Mouse (Mus musculus): ENCODE measurements around the gene Lmbrd2.
A peak's percentile ranks its signal among the peaks of the same experiment; 100 is the strongest.
"Not testable (repeated sequence)": the region's sequence is repeated elsewhere in the genome, so short reads cannot be mapped to it uniquely, and the experiment has no call there.

The Lmbrd2 gene

DNA sequence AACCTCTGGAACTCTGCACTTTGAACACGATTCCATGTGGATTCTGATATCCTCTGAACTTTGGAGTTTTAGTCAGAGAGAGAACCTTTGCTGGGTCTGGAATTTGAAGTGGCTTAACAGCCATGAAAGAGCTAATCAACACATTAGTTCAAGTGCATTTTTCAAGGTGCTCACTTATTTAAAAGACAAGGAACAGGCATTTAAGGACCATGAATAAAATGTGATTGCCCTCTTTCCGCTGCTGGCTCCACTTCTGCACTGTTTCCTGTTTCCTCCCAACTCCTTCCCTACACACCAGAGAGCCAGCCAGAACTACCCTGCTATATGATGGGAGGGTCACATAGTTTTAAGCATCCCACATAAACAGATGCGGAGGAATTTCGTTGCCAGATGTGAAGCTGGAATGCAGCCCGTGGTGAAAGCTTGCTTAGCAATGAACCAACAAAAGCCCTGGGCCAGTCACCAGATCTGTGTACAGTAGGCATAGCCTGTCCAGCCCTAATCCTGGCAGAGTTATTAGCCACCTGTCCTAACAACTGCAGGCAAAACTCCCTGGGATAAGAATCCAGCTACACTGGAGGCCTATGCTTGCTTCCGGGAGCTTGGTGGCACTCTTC lies 5.4 kb upstream of the Lmbrd2 start:
- DNase-seq, result no peak

DNA sequence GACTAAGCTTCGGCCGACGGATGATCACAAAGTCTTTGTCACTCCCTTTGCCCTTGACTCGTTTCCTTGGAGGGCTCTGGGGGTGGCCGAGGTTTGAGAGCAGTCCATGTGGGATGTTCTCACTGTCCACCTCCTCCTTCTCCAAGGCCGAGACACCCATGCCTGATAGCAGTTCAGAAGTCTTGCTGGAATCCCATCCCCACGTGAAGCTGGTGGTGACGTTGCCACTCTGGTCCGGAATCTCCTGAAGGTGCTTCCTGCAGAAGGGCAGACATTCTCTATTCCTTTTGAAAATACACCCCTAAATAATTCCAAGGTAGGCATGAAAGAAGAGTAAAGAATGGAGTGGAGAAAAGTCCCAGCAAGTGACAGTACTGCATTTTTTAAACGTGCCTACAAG lies 903 bp upstream of the Lmbrd2 start:
- no peak for DNase-seq

DNA sequence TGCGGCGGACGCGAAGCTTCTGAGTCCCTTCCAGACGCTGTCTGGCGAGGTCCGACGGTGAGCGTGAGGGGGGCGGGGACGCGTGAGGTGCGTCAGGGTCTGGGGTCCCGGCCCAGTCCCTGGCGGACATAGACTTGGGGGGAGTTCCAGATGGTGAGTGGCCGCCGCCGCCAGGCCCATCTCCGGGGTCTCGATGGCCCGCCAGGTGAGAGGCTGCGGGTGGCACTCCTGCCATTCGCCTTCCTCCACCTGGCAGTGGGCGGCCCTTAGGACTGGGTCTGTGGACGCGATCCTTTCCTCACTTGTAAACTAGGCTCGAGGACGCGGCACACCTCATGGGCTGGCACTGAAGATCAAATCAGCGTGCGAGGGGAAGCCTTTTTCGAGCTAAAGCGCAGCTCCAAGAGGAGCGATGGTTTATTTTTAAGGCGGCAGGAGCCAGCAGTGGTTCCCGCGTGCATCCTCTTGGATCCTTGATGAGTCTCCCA lies 378 bp downstream of the Lmbrd2 start:
- DNase-seq, result peak; percentile 70

DNA sequence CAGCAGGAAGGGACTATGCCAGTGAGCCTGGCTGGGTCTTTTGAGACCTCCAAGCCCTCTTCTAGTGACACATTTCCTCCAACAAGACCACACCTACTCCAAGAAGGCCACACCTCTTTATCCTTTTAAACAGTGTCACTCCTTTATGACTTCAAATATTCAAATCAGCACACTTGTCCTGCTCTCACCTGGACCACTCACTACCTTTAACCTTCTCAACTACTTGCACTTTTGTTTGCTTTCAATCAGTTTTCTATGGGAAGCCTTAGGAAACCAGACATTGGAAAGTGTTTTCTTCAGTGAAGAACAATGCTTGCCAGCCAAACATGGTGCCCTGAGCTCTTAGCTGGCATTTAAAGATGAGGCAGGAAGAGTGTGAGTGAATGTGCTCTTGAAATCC lies 15.0 kb downstream of the Lmbrd2 start, which contains the start of gene Skp2:
Gene Skp2 (minus strand): TSS at position 101 of the 400 bp plus-strand sequence.
- no peak for DNase-seq

DNA sequence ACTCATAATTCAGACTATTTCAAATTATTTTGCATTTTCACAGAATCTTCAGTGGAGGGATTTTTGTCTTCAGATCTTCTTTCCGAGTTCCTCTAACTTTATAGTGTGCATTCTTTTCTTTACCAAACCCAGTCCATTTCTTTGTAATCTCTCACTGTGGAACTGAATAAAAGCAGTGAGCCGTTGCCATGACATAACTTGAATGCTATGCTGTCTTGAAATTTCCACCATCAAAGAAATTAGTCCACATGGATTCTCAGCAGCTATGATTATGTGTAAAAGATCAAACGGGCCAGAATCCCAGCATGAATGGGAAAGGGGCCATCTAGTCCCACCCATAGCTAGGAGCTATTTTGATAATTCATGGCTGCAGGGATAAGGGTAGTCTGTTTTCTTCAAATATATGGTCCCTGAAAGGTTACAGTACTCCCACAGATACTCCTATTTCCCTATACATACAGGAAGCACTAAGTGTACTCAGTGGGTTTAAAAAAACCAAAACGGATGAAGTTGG lies 22.3 kb downstream of the Lmbrd2 start:
- DNase-seq, result no peak

DNA sequence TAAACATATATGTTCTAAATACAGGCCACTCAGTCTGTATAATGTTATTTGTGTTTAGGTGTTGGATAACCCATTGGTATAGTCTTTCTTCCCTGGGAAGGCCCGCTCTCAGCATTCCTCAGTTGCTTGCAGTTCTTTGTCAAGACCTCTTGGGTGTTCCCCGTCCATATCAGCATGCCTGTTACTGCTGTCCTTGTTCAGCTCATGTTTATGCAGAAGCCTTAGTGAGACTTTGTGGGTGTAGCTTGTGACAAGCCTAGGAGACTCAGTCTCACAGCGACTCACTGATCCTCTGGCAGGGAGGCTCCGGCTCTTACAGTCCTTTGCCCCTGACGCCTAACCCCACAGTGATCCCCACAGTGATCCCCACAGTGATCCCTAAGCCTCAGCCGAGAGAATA lies 23.8 kb downstream of the Lmbrd2 start:
- DNase-seq, result no peak

DNA sequence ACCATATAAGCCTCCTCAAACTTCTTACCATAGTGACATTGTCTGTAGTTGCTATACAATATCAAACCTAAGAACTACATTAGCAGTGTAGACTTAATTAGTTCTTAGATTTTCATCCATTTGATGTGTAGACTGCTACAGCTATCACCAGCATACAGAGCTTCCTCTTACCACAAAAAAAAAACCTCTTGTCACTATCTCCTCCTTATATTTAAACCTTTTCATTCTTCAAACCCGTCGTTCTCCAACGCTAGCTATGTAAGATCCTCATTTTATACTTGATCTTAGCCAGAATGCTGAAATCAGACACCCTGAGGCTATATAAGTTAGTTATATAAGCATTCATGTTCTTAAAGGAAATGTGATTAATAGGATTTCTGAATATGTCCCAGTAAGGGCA lies 36.7 kb downstream of the Lmbrd2 start:
- no peak for DNase-seq

DNA sequence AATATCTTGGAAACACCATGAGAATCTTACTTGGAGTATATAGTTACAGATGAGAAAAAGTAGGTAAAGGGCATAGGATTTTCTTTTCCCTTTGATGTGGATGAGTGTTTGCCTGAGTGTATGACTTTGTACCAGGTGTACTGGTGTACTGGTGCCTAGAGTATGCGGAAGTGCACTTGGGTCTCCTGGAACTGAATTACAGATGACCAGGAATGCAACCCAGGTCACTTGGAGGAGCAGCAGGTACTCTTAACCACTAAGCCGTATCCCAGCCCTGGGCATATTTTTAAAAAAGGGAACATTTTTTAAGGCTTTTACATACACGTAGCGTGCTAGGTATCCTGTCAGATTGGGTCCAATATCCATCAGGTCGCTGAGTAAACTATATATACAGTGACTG lies 43.6 kb downstream of the Lmbrd2 start:
- no peak for DNase-seq

DNA sequence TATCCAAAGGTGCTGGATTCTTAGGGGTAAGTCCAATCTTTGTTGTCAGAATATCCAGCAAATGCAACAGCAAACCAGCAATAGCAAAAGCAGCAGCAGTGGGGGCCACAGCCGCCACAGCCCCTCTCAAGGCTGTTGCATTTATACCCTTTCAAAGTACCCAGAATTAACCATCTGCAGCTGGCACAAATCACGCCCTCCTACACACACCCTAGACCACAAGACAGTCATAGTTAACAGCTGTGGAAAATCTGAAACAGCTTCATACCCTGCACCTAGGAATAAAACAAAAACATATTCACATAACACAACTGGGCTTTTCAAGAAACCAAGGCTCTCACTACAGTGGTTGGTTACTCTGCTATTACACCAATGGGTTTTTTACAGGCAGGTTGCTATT lies 49.4 kb downstream of the Lmbrd2 start:
- DNase-seq, result no peak

DNA sequence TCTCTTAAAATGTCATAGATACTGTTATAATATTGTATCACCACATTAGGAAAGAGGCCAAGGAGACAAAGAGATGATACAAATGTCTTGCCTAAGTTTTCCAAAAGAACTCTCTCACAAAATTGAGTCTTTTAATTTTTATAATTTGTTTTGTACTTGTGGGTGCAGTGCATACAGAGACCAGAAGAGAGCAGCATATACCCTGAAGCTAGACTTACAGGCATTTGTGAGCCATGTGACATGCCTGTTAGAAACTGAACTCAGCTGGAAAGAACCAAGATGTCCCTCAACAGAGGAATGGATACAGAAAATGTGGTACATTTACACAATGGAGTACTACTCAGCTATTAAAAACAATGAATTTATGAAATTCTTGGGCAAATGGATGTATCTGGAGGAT lies 52.3 kb downstream of the Lmbrd2 start:
- DNase-seq, result not testable (repeated sequence)

DNA sequence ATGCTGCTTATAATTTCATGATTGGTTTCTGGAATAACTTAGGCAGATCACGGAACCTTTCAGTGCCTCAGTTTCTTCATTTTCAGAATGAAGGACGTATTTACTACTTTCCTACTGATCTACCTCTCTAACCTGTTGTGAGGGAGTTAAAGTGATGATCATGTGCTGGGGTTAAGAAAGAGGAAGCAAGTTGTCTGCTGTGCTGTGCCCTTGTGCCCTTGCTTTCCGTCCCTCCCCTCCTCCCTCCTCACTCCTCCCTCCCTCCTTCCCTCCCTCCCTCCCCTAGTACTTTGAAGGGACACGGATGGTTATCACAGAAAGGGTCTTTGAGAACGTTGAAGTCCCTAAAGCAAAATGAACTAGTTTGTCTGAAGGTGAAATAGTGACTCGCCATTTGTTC lies 58.1 kb downstream of the Lmbrd2 start:
- no peak for DNase-seq

DNA sequence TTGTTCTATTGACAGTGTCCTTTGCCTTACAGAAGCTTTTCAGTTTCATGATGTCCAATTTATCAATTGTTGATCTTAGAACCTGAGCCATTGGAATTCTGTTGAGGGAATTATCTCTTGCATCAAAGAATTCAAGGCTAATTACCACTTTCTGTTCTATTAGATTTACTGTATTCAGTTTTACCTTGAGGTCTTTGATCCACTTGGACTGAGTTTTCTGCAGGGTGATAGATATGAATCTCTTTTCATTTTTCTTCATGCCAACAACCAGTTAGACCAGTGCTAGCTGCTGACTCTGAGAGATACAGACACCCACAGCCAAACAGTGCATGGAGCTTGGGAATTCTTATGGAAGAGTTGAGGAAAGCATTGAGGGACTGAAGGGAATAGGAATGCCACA lies 71.5 kb downstream of the Lmbrd2 start:
- DNase-seq, result no peak

DNA sequence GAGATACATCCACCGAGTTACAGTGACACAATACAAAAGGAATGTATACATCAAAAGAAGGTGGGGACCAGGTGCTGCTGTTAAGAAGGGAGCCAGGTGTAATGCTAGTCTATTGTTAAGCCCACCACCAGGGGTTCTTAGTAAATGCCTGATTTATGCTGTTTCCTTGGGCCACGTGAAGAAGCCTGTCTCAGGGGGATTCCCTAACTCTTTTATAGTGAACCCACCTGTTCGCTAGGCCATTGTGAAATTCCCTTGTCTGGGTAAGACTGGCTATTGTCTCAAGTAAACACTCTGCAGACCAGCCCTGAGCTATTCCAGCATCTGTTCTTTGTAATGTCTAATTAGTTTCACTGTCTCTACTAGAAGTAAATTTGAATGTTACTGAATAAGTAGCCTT lies 72.7 kb downstream of the Lmbrd2 start:
- DNase-seq, result not testable (repeated sequence)

DNA sequence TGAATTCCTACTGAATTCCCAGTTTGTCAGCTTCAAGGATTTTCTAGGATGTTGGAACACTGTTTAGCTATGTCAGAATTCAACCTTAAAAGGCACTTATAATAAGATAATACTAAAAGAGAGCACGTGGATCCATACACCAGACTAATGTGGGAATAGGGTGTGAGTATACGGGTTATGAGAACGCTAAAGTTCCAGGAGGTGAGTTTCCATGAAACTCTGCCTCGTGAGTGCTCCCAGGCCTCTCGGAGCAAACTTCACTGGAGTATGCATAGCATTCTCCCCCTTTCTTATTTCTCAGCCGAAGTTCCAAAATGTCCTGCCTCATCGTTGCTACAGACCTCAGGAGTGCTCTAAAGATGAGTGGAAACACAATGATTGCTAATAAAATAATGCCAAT lies 73.1 kb downstream of the Lmbrd2 start:
- DNase-seq, result not testable (repeated sequence)

DNA sequence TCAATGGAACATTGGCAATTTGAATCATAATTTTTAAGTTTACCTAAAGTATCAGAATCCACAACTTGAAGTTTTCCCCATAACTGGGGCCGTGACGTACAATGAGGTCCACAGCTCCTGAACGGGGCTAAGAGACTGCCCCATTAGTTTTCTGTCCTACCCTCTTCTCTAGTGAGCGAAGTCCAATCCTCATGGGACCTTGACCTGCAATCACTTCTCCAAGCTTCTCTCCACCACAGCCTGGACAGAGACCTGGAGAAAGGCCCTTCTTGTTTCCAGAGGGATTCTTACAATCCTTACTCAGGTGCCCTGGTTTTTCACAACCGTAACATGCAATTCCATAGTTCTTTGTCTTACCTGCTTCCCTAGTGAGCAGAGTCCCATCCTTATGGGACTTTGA lies 76.1 kb downstream of the Lmbrd2 start:
- DNase-seq, result no peak

DNA sequence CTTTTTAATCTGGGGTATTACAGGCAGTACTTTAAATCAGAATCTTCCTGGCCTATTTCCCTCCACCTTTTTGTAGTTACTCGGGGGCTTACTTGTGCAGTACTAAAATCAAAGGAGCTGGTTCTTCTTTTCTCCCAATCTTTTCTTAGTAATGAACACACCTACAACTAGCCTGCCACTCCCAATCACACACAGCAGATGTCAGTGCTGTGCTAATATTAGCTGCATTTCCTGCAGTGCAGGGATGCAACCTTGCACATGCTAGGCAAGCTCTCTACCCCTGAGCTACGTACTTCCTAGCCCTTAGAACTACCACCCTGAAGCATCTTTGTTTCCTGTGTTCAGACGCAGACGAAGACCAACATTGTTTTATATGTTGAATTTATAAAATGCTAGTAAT lies 90.6 kb downstream of the Lmbrd2 start:
- not testable (repeated sequence) for DNase-seq

DNA sequence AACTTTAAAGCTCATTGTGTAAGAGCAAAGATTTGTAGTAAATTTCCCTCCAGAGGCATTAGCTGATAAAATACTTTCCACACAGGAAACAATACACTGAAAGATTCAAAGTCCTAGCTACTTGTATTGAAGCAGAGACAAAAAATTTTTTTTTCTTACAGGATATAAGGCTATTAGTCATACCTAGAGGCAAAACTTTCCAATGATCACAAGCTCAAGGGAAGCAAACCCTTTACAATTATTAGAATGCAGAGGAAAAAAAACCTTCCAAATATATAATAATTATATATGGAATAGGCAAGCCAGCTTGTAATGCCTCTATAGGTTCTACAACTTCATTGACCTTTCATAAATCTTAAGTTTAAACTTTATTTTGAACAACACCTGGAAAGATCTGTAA lies 106.0 kb downstream of the Lmbrd2 start:
- no peak for DNase-seq
